Mouse (Mus musculus) cerebellum, adult 9-10 months (tissue): ENCODE data around the gene Ssc5d.
A peak's percentile ranks its signal among the peaks of the same experiment; 100 is the strongest.

Experiments
- DNase-seq: peaks from one replicate; pipeline ENCODE4 v3.0.0; 2022

Ssc5d gene

GRCm38 (mm10) chr7:4950561-4951342, 25.2 kb downstream of the Ssc5d start:
- no peak for DNase-seq

- no peak for DNase-seq
Observed at GRCm38 (mm10) chr7:4953815-4954445, 28.3 kb downstream of the Ssc5d start.

- no peak for DNase-seq
Observed at GRCm38 (mm10) chr7:4957361-4957760, 31.8 kb downstream of the Ssc5d start.

- no peak for DNase-seq
Observed at GRCm38 (mm10) chr7:4963527-4963926, 37.9 kb downstream of the Ssc5d start.

GRCm38 (mm10) chr7:4964272-4964671, 38.7 kb downstream of the Ssc5d start, which contains the start of gene Sbk2:
Sbk2 (minus strand) TSS chr7:4964406.
- peak; percentile 43 for DNase-seq

- no peak for DNase-seq
Observed at GRCm38 (mm10) chr7:4964988-4965387, 39.4 kb downstream of the Ssc5d start.

- no peak for DNase-seq
Observed at GRCm38 (mm10) chr7:4971068-4971467, 45.5 kb downstream of the Ssc5d start, which contains the start of gene Sbk3. Sbk3 (minus strand) TSS chr7:4971168.

- no peak for DNase-seq
Observed at GRCm38 (mm10) chr7:4971710-4972109, 46.1 kb downstream of the Ssc5d start.

GRCm38 (mm10) chr7:4972321-4973047, 46.9 kb downstream of the Ssc5d start:
- DNase-seq: no peak

GRCm38 (mm10) chr7:4975455-4975854, 49.9 kb downstream of the Ssc5d start:
- no peak for DNase-seq

- DNase-seq: no peak
Observed at GRCm38 (mm10) chr7:4976832-4977231, 51.2 kb downstream of the Ssc5d start.

- no peak for DNase-seq
Observed at GRCm38 (mm10) chr7:4988250-4988649, 62.7 kb downstream of the Ssc5d start.

GRCm38 (mm10) chr7:4993347-4993998, 67.9 kb downstream of the Ssc5d start:
- DNase-seq: no peak

GRCm38 (mm10) chr7:4993999-4994788, 68.6 kb downstream of the Ssc5d start:
- DNase-seq: no peak
